Mouse (Mus musculus) adrenal gland, postnatal 25 days (tissue): ENCODE data around the gene Slc25a41. TPM values are rescaled to one million over a fixed set of nuclear protein-coding genes. Genes with fewer than 3 reads are reported as not detected.

Experiments
- DNase-seq: peaks from one replicate; pipeline ENCODE4 v3.0.0; 2021; ENCODE audit warnings: mixed read lengths
- total RNA-seq: library from RNA; stranded (reverse); gene quantifications from 2 replicates; pipeline ENCODE4 v1.2.3, GENCODE M21; 2021

The Slc25a41 gene
- total RNA-seq, 1 experiment from 2014 or later, result not detected

DNA sequence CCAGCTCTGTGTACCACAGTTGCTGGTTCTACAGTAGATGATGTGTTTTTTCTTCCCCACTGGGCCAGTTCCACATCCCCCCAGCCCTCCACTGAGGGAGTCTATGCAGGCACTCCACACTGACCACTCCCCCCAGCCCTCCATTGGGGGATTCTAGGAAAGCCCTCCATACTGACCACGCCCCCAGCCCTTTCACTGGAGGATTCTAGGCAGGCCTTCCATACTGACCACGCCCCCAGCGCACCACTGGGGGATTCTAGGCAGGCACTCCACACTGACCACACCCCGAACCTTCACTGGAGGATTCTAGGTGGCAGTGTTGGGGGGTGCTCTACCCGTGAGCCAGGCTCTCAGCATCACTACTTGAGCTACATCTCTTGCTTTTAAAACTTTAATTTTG lies 6.0 kb upstream of the Slc25a41 start:
- DNase-seq, result no peak

DNA sequence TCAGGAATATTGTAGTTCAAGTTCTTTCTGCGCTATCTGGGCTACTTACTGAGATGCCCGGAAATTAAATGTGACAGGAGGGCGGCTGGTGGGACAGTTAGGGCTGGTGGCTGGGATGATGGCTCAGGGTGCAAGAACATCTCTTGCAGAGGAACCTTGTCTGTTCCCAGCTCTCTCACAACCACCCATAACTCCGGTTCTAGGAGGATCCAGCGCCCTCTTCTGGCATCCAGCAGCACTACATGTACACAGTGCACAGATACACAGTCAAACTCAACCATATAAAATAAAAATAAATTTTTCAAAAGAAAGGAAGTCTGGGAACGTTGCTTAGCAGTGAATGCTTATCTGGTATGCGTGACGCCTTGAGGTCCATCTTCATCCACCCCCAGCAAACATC lies 2.5 kb downstream of the Slc25a41 start:
- DNase-seq, result no peak

DNA sequence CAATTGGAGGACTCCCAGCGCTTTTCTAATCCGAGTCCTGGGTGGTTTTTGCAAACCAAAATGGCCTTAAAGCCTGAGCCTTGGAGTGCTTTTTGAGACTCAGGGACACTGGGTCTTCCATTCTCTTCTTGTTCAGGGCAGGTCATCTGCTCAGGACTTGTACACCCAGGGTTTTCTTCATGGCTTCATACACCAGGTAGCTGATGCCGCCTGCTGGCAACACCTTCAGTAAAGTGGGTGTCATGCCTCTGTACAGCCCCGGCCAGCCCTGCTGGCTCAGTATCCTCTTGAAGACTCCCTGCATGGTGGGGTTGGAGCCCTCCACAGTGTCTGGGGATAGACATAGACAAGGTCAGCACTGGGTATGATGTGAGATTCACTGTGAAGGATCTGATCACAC lies 8.6 kb downstream of the Slc25a41 start:
- DNase-seq, result no peak

DNA sequence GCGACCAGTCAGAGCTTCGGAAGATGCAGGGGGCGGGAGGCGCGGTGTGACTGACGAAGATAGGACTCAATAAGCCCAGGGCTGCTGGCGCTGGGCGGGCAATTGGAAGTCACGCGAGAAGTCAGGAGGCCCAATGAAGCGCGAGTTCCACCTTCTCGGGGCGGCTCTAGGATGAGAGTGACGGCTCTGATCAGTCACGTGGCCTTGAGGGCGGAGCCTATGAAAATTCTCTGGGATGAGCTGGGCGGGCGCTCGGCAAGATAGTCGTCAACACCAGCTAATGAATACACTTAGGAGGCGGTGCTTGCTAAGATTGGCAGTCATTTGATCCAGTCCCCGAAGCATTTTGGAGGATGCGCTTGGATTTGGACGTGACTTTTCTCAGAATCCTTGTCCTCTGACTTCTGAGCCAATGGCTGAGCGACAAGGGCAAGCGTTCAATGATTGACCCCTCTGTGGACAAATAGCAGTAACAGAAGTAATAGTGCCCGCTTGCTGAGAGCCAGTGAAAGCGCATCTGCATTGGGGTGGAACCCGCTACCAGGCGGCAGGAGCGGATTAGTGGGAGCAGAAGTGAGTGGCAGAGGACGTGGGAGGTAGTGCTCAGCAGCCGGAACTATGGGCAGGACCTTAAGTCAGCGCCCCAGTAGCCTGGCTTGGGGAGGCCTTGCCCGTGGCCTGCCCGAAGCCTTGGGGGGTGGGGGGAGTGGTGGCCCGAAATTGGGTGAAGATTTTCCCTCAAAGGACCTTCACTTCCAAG lies 9.6 kb downstream of the Slc25a41 start:
- DNase-seq, result peak; percentile 96

DNA sequence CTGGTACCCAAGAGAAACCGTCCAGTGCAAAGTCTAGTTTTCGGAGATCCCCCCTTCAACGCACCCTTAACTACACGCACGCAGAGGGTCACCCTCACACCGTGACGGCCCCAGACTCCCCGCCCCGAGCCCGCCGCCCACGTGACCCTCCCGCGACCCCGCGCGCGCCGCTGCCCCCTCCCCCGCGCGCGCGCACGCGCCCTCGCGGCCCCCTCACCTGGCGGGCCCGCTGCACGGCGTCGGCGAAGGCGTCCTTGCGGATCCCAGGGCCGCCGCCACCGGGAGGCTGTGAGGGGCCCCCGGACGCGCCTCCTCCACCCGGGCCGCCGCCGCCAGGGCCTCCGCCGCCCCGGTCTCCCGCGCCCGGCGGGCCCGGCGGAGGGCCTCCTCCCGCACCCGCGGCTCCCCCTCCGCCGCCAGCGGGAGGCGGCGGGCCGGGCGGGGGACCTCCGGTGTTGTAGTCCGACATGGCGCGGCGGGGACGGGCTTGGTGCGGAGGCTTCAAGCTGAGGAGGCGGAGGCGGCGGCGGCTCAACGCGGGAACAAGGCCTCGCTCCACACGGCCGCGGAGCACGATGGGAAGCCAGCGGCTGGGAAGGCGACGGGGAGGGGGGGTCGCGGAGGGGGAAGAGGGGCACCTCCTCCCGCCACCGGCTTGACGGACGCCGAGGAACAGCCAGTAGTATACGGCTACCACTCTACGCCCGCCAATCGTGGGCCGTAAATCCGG lies 10.4 kb downstream of the Slc25a41 start, which contains the start of gene Khsrp:
Gene Khsrp, minus strand, starts transcription at position 592 of the 730 bp plus-strand sequence.
- peak; percentile 46 for DNase-seq

DNA sequence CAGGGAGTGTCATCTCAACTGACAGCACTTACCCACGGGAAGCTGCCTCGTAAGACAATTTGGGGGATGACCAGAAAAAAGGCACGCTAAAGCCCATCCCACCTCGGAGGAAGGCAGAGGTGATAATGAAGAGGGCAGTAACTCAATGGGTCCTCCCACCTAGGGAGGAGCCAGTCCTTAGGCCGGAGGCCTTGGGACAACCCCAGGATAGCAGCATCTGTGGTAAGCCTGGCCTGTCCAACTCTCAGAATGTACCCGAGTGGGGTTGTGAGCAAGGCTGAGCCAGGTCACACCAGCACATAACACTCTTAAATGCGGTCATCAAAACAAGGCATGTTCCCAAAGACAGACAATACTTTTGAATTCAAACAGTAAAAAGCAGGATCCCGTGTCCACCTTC lies 11.8 kb downstream of the Slc25a41 start:
- DNase-seq, result no peak

DNA sequence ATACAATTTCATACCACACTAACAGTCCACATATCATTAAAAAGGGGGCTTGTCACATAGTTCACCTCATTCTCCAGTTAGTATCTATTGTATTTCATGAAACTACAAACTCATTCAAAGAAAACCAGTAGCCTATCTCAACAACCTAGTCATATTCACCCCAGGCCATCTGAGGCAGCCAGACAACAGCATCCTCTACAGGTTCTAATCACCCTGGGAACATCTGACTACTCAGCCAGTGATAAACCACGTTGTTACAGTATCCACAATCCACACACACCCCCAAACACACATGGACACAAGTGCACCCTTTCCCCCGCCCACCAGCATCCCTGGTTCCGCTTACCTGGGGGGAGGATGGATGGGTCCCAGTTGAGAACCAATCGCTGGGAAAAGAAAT lies 14.0 kb downstream of the Slc25a41 start:
- no peak for DNase-seq

DNA sequence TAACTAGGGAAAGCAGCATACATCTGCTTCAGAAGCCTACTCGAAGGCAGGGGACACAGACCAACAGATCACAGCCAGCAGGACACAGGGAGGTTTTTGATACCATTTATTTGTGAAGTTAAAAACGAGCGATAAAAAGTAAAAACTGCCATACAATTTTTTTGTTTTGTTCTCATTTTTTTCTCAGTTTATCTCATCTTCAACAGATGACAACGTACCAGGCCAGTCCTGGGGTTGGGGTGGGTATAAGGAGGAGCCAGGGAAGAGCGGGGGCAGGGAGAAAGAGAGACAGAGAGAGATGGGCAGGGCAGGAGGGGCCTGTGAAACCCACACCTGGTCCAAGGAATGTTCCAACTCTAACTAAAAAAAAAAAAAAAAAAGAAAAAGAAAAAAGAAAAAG lies 20.5 kb downstream of the Slc25a41 start:
- DNase-seq, result no peak

DNA sequence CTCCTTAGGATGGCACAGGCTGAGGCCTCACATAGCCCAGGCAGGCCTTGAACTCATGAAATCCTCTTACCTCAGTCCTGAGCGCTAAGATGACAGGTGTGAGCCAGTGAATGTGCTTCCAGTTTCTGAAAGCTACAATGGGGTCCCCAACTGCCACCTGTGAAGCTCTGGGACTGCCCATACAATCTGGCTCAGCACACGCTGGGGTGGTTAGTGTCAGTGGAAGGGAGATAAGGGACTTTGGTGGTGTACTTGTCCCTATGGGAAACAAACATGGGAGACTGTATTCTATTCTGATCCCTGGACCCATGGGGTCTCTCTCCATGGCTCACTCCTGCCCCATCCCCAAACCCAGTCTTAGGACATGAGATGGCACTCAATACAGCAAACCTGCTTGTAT lies 21.8 kb downstream of the Slc25a41 start:
- DNase-seq, result no peak

DNA sequence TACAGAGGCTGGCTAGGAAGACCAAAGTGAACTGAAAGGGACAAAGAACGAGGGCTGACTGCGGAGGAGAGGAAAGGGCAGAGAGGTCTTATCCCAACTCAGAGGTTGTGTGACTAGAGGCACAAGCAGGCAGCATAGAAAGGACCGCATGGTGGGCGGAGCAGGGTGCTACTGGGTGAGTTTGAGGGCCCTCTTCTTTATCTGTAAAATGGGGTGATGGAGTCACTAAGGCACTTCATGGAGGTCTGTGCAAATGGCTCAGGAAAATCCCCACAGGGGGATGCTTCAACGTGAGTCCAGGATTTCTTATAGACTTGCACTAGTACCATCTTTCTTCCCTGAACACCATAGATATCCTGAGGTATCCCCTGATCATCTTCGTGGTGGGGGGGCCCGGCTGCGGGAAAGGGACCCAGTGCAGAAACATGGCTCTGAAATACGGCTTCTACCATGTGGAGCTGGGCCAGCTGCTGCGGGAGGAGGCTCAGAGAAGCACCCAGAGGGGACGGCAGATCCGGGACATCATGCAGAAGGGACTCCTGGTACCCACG lies 29.1 kb downstream of the Slc25a41 start:
- DNase-seq, result no peak

DNA sequence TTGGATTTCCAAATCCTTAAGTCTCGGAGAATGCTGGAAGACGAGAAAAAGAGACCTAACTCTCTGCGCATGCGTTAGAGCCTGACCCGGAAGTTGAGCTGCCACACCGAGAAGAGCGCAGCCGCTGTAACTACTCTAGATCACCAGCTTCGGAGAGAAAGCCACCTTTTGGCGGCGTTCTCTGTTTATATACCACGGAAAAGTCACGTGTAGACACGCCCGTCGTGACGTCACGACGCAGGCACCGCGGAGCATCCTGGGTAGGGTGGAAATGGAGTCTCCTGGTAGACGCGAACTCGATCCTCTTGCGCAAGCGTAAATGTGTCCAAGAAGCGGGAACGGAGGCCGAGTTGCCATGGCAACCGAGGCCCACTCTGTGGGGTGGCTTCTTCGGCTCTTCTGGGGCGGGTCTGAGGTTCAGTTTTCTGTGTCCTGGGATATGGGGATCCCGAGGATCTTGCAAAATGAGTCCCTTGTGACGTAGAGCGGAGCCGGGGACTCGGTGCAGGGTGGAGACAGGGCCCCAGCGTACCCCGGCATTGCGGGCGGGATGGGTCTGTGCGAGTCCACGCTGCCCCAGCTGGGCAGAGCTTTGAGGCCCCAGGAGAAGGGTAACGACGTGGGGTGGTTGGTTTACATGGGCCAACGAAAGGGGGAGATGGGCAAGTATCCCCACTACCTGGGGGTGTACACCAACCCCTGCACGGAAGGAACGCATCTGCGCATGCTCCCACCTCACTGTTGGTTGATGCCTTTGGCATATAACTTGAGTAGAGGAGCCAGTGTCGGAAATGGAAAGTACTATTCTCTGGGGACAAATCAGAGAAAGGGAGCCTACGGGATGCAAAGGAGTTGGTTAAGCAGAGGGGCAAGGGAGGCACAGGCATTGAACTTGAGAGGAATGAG lies 30.0 kb downstream of the Slc25a41 start, which contains the start of the genes Gtf2f1 and Gm17949:
Gene Gtf2f1, minus strand, starts transcription at position 53 of the 906 bp plus-strand sequence.
Gene Gm17949, plus strand, starts transcription at position 234 of the 906 bp plus-strand sequence.
- peak; percentile 89 for DNase-seq

DNA sequence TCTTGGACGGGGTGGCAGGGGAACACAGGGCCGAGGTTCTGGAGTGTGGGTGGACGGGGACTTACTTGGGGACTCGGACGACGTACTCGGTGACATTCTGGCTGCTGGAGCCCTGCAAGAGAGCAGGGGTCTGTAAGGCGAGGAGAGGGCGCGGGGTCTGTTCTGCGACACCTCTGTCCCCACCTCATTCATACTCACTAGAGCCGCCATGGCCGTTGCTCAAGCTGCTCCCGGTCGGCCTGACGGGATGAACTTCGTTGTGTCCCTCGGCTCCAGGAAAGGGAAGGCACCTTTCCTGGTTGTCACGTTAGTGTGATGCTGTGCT lies 30.6 kb downstream of the Slc25a41 start:
- DNase-seq, result no peak

DNA sequence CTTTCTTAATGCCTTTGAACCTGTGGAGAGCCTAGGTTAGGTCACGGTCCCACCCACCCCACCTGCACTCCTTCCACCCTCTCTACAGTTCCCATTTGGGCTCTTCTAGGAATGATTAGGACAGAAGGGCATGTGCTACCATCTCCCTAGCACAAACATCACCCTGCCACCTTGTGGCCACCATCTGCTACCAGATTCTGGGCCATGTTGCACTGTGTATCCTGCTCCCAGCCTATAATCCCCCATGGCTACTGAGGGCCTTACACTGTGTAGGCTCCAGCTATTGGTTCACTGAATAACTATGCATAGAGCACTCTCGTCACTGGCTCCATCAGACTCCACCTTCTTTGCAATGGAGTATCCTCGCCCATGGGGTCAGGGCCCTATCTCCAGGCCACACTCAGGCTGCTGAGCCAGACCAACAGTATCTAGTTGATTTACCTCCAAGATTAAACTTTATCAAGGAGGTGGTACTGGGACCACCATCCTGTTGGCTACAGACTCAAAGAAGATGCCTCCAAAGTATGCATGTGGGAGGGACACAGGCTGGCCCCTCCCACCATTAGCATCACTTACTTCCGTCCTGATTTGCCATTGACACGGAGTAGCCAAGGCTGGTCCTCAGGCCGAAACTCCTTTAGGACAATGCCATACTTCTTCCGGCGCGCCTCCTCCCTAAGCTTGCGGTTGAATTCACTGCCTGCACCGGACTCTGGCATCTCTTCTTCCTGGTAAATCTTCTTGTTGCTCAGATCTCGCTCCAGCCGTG lies 34.1 kb downstream of the Slc25a41 start:
- DNase-seq, result no peak

DNA sequence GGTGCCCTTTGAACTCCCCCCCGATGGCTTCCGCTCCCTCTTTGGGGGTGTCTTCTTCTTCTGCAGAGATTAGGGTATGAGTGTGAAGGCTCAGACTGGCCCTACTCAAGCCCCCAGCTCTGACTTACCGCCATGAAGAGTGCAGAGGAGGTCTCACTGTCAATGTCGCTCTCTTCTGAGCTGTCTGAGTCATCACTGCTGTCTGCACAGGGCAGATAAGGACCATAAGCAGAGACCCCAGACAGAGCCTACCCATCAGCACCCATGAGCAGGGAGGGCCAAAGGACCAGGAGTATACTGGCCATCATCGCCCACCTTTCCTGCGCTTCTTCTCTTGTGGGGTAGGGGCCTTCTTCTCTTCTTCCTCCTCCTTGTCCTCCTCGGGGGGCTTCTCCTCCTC lies 37.5 kb downstream of the Slc25a41 start:
- no peak for DNase-seq

DNA sequence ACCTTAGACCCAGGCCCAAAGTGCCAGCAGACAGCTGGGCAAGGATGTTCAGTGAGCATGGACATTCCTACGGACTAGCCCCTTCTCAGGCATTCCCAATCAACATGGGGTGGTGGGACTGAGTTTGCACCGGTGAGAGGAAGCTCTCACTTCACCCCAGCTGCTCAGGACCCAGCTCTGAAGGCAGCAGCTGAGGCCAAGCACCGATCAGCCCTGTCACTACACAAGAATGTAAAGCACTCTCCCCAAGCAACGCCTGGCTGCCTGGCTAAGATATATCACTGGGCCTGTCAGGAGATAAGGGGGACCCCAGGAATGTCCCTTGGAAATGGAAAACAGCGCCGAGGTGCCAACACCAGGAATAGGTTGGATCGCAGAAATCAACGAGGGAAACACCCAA lies 40.2 kb downstream of the Slc25a41 start:
- DNase-seq, result no peak

DNA sequence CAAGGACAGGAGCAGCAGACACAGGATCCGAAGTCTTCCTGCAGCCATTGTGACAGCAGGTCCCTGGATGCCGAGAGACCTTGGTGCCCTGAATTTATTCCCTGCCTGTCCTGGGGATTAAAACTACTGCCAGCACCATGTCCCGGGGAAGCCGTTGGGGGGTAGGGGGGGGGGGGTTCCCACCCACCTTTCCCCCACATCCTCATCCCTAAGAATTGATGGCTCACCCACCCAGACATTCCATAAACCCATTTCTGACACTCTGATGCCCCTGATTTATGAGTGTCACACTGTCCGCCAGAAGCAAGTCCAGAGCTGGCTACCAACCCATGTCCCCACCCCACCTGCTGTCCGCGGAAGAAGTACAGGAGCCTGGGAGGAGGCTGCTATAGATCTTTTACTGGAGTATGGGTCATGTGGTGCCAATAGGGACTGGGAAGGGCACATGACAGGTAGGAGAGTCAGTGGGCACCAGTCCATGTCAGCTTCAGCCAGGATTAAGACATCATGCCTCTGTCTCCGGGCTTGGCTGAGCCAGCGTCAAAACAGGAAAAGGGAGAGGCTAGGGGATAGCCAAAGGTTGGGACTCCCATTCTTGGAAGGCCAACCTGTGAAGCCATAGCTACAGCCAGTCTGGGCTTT lies 41.4 kb downstream of the Slc25a41 start, which contains the start of gene Pspn:
Gene Pspn, minus strand, starts transcription at position 51 of the 642 bp plus-strand sequence.
- no peak for DNase-seq

DNA sequence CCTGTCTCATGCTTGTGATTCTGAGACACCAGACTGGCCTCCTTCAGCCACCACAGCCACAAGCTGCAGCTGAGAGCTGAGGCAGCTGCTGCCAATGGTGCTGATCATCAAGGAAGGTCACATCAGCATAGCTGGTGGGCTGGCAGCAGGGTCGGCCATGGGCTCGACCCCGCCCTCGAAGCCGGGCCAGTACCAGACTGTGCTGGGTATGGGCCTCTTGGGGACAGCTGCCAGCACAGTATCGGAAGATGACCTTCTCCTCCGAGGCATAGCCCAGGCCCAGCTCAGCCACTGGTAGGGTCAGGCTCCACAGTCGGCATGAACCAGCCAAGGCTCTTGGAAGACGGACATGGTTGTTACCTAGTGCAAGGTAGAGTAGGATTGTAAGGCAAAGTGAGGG lies 42.0 kb downstream of the Slc25a41 start:
- peak; percentile 42 for DNase-seq

DNA sequence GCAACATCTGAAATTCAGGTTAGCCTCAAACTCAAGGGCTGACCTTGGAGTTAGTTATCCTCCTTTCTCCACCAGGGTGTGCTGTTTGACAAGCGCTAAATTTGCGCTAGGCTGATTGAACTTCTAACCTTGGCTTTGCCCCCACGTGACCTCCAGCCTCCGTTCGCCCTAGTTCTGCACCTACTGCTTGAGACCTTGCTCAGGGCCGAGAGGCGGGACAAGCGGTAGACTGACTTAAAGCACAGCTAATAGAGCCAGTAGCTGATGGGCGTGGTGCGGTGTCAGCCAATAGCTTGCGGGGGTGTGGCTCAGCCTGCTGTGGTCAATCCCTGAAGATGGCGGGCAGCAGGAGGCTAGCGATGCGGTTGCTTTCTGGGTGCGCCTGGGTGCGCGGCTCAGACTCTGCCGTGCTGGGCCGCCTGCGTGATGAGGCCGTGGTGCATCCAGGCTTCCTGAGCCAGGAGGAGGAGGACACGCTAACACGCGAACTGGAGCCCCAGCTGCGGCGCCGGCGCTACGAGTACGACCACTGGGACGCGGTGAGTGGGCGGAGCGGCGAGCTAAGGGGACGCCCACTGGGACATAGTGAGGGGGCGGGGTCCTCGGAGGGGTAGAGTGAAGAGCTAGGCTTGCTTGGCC lies 44.3 kb downstream of the Slc25a41 start, which contains the start of gene Alkbh7:
Gene Alkbh7, plus strand, starts transcription at position 311 of the 639 bp plus-strand sequence.
- DNase-seq, result peak; percentile 93

DNA sequence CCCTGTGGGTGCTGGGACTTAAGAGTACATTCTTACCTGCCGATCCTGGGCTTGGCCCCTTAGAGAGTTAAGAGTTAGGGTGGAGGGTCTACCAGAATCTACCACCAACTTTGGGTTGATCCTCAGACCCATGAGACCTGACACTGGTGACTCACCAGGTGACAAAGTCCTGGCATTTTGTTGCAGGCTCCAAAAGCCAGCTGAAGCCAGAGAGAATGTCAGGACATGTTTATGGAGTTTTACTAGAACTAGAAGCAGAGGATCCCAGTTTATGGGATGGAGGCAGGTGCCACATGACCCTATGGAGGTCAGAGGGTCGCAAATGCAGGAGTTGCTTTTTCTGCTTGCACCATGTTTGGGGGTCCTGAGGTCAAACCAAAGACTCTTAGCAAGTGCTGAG lies 44.9 kb downstream of the Slc25a41 start:
- no peak for DNase-seq

DNA sequence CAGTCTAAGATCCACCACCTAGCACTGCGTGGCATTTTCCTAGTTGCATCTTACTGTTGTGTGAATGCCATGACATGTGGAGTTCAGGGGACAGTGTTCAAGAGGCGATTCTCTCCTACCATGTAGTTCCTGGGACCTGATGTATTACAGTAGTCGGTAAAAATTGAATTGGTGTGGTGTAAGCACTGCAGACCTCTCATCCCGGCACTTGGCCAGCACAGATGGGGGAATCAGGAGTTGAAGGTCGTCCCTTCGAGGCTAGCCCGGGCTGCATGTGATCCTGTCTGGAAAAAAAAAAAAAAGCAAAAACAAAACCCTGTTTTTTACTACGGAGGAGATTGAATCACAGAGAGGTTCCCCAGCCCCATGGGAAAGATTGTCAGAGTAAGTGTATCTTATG lies 46.4 kb downstream of the Slc25a41 start:
- peak; percentile 53 for DNase-seq
